Mouse (Mus musculus) layer of hippocampus, postnatal 25 days (tissue): ENCODE data around the gene Itgb1bp1. TPM values are rescaled to one million over a fixed set of nuclear protein-coding genes. Genes with fewer than 3 reads are reported as not detected.
A peak's percentile ranks its signal among the peaks of the same experiment; 100 is the strongest.

Experiments used
- DNase-seq, 2 experiments: peaks; one replicate each; pipeline ENCODE4 v3.0.0; 2022; ENCODE audit warnings: mixed read lengths in 2 of 2, low spot score in 1 of 2; ENCODE audit errors: extremely low spot score in 1 of 2
- total RNA-seq, 2 experiments: library from RNA; stranded (reverse); gene quantifications; 2 replicates each; pipeline ENCODE4 v1.2.3; 2021

Gene Itgb1bp1
- total RNA-seq, 2 experiments from 2014 or later, result 44.4 to 48.6 TPM

GRCm38 (mm10) chr12:21260494-21261256, 25.4 kb downstream of the Itgb1bp1 start:
- no peak for DNase-seq

- no peak for DNase-seq
Measured at GRCm38 (mm10) chr12:21247711-21248392, 38.2 kb downstream of the Itgb1bp1 start.

GRCm38 (mm10) chr12:21244375-21244960, 41.6 kb downstream of the Itgb1bp1 start:
- no peak for DNase-seq

- no peak for DNase-seq
Measured at GRCm38 (mm10) chr12:21241965-21242364, 44.1 kb downstream of the Itgb1bp1 start.

GRCm38 (mm10) chr12:21234560-21234959, 51.5 kb downstream of the Itgb1bp1 start:
- DNase-seq, result no peak

GRCm38 (mm10) chr12:21233727-21234126, 52.4 kb downstream of the Itgb1bp1 start:
- no peak for DNase-seq

- peak; percentile 18 to 19 for DNase-seq
Measured at GRCm38 (mm10) chr12:21229076-21229918, 56.8 kb downstream of the Itgb1bp1 start.

- no peak for DNase-seq
Measured at GRCm38 (mm10) chr12:21228650-21229049, 57.4 kb downstream of the Itgb1bp1 start.

- no peak for DNase-seq
Measured at GRCm38 (mm10) chr12:21227076-21227980, 58.8 kb downstream of the Itgb1bp1 start.

- DNase-seq, result no peak
Measured at GRCm38 (mm10) chr12:21226316-21226715, 59.8 kb downstream of the Itgb1bp1 start.

GRCm38 (mm10) chr12:21225358-21225757, 60.7 kb downstream of the Itgb1bp1 start:
- no peak for DNase-seq

- DNase-seq, result no peak
Measured at GRCm38 (mm10) chr12:21223923-21224322, 62.2 kb downstream of the Itgb1bp1 start.

GRCm38 (mm10) chr12:21220596-21220995, 65.5 kb downstream of the Itgb1bp1 start:
- no peak for DNase-seq

GRCm38 (mm10) chr12:21217776-21218444, 68.2 kb downstream of the Itgb1bp1 start:
- DNase-seq, result no peak

GRCm38 (mm10) chr12:21214551-21215165, 71.4 kb downstream of the Itgb1bp1 start:
- DNase-seq, result no peak

GRCm38 (mm10) chr12:21212876-21213275, 73.2 kb downstream of the Itgb1bp1 start:
- no peak for DNase-seq

GRCm38 (mm10) chr12:21209273-21209672, 76.8 kb downstream of the Itgb1bp1 start:
- no peak for DNase-seq

GRCm38 (mm10) chr12:21208172-21208795, 77.8 kb downstream of the Itgb1bp1 start:
- DNase-seq, result no peak
